ENCODE assay signal across 12 mouse cellular contexts in genomic region chrX:87710589-87710988, GRCm38 (mm10).
A peak's percentile ranks its signal among the peaks of the same experiment; 100 is the strongest.
DNase-seq lines count a peak whose midpoint lies in the region; ATAC-seq and TF ChIP-seq lines count a peak whose summit lies in the region.
"Had no signal": no experiment of that assay in that cellular context is flagged by ENCODE, and none has a peak within 500 bp of the region (broad histone marks: within the 10 kb centered on the region; RNA-seq: fewer than 3 reads in every experiment).

No protein-coding gene starts in this region.

- peak; percentile 62 for ATAC-seq in forebrain, embryonic 16.5 days
- no peak for ATAC-seq in neural tube, embryonic 15.5 days (ENCODE audit: low FRiP score)
- ATAC-seq: inflammation-experienced regulatory T-cells, adult 6 months had no signal

- no peak overlapping the region for H3K4me3 ChIP-seq in forebrain, embryonic 16.5 days (replicated peaks; ENCODE audit: low read length)
- H3K4me3 ChIP-seq in neural tube, embryonic 15.5 days (replicated peaks) = no peak overlapping the region
- H3K4me3 ChIP-seq: liver, embryonic 13.5 days; stomach, embryonic 15.5 days had no signal

- no peaks in the 10 kb centered on the region for H3K36me3 ChIP-seq in forebrain, embryonic 16.5 days (ENCODE audit: control insufficient read depth, insufficient read depth)
- H3K36me3 ChIP-seq in neural tube, embryonic 15.5 days = no peaks in the 10 kb centered on the region
- H3K36me3 ChIP-seq: liver, embryonic 13.5 days; stomach, embryonic 15.5 days had no signal

- H3K4me2 ChIP-seq in forebrain, embryonic 16.5 days (ENCODE audit: low read length) = no peak overlapping the region
- no peak overlapping the region for H3K4me2 ChIP-seq in neural tube, embryonic 15.5 days
- H3K4me2 ChIP-seq: liver, embryonic 13.5 days; stomach, embryonic 15.5 days had no signal

- H3K9me3 ChIP-seq in forebrain, embryonic 16.5 days (ENCODE audit: control insufficient read depth, low read length) = no peaks in the 10 kb centered on the region
- no peaks in the 10 kb centered on the region for H3K9me3 ChIP-seq in neural tube, embryonic 15.5 days (replicated peaks)
- H3K9me3 ChIP-seq: liver, embryonic 13.5 days; stomach, embryonic 15.5 days had no signal

- H3K9ac ChIP-seq in forebrain, embryonic 16.5 days (replicated peaks; ENCODE audit: low read depth, low read length) = no peak overlapping the region
- no peak overlapping the region for H3K9ac ChIP-seq in neural tube, embryonic 15.5 days (replicated peaks)
- H3K9ac ChIP-seq: liver, embryonic 13.5 days; stomach, embryonic 15.5 days had no signal

- TF ChIP-seq POLR2A in brain, embryonic 14.5 days (IDR thresholded peaks at IDR 0.05; ENCODE audit: borderline replicate concordance, extremely low read depth, insufficient read depth, insufficient read length, poor library complexity, severe bottlenecking) = no peak

- no peaks in the 10 kb centered on the region for H3K27me3 ChIP-seq in forebrain, embryonic 16.5 days (replicated peaks; ENCODE audit: control insufficient read depth, insufficient read depth, low read length)
- no peaks in the 10 kb centered on the region for H3K27me3 ChIP-seq in neural tube, embryonic 15.5 days (replicated peaks)
- H3K27me3 ChIP-seq: liver, embryonic 13.5 days; stomach, embryonic 15.5 days had no signal

- H3K4me1 ChIP-seq in forebrain, embryonic 16.5 days (replicated peaks; ENCODE audit: control insufficient read depth, insufficient read depth, low read length) = no peaks in the 10 kb centered on the region
- H3K4me1 ChIP-seq in neural tube, embryonic 15.5 days = no peaks in the 10 kb centered on the region
- H3K4me1 ChIP-seq: liver, embryonic 13.5 days; stomach, embryonic 15.5 days had no signal

- 49% methylated on average over 2 of the region's 2 CpGs for WGBS in forebrain, embryonic 16.5 days
- WGBS in neural tube, embryonic 15.5 days = 79% methylated on average over 2 of the region's 2 CpGs

- peak; percentile 91 for DNase-seq in brain, adult 2 months (ENCODE audit: low read depth, low spot score)
- peak; percentile 75 for DNase-seq in brain, embryonic 14.5 days (ENCODE audit: low read depth)
- peak; percentile 5 to 69 for DNase-seq in left cerebral cortex, adult 9 months (ENCODE audit: low spot score in 2 of 2)
- no peak for DNase-seq in adrenal gland, adult 18-20 months (ENCODE audit: low spot score in 2 of 2)
- DNase-seq in urinary bladder, adult 18-20 months (ENCODE audit: low spot score in 2 of 2) = no peak
- DNase-seq: kidney, postnatal 4 days; liver, embryonic 13.5 days had no signal

- no peak overlapping the region for H3K27ac ChIP-seq in forebrain, embryonic 16.5 days (ENCODE audit: low read length)
- H3K27ac ChIP-seq in neural tube, embryonic 15.5 days (replicated peaks) = no peak overlapping the region
- H3K27ac ChIP-seq: liver, embryonic 13.5 days; macrophage; stomach, embryonic 15.5 days had no signal

- no peak for TF ChIP-seq CTCF in brain, embryonic 14.5 days (IDR thresholded peaks at IDR 0.05; ENCODE audit: borderline replicate concordance, extremely low read depth, insufficient read depth, insufficient read length)

Comparison
In these comparisons a context has a peak if more than half of its experiments do, and no peak if none do; other contexts are left out.
1. DNase-seq: peak in brain, adult 2 months (single experiment), brain, embryonic 14.5 days (single experiment) and left cerebral cortex, adult 9 months (2 of 2); none in adrenal gland, adult 18-20 months (0 of 2) and urinary bladder, adult 18-20 months (0 of 2).